In genomic region chr13:12935103-12935502, GRCm38 (mm10) we compare ENCODE assay signal across 7 mouse cellular contexts.
DNase-seq lines count a peak whose midpoint lies in the region; ATAC-seq and TF ChIP-seq lines count a peak whose summit lies in the region.
"Not testable (repeated sequence)": the region's sequence is repeated elsewhere in the genome, so short reads cannot be mapped to it uniquely, and the experiment has no call there.

No protein-coding gene starts in this region.

- not testable (repeated sequence) for H3K27me3 ChIP-seq in CH12.LX (replicated peaks); liver, adult 2 months (ENCODE audit: control insufficient read depth, insufficient read depth, low read length)

- not testable (repeated sequence) for H3K36me3 ChIP-seq in CH12.LX (replicated peaks in 1 of 2; ENCODE audit: control insufficient read depth in 1 of 2, insufficient read depth in 1 of 2, low read length in 1 of 2); liver, adult 2 months (ENCODE audit: control insufficient read depth, insufficient read depth, low read length)

- not testable (repeated sequence) for TF ChIP-seq EP300 in CH12.LX (IDR thresholded peaks at IDR 0.05; ENCODE audit: low read length)

- H3K4me2 ChIP-seq in CH12.LX (ENCODE audit: insufficient read depth, low read depth, poor library complexity, severe bottlenecking) = not testable (repeated sequence)

- H3K4me1 ChIP-seq in CH12.LX (ENCODE audit: control insufficient read depth in 1 of 2, insufficient read depth in 2 of 2); liver, adult 2 months (ENCODE audit: control insufficient read depth, insufficient read depth, low read length): not testable (repeated sequence)

- not testable (repeated sequence) for H3K4me3 ChIP-seq in CH12.LX (replicated peaks in 1 of 3; ENCODE audit: low read depth in 2 of 3, low read length in 2 of 3, poor library complexity in 1 of 3); liver, adult 2 months (ENCODE audit: insufficient read depth, low read depth, low read length)

- H3K79me2 ChIP-seq in CH12.LX (replicated peaks; ENCODE audit: control insufficient read depth, extremely low read depth, insufficient read depth, poor library complexity, severe bottlenecking); liver, adult 2 months (ENCODE audit: control insufficient read depth, insufficient read depth, low read length): not testable (repeated sequence)

- dilution Hi-C loops in CH12.LX (cut with MboI; ENCODE audit: extremely low pct_ligation_motif_present, extremely low pct_unique_long_range_greater_than_20kb, low sequenced_read_pairs) = not testable (repeated sequence)

- in situ Hi-C loops in CH12.LX (cut with MboI; ENCODE audit: low pct_ligation_motif_present, low pct_unique_long_range_greater_than_20kb, low sequenced_read_pairs) = not testable (repeated sequence)

- not testable (repeated sequence) for H3K27ac ChIP-seq in CH12.LX (ENCODE audit: insufficient read depth, low read depth); liver, adult 2 months (replicated peaks; ENCODE audit: insufficient read depth, low read depth, low read length)

- peak; percentile 55 for TF ChIP-seq RAD21 in CH12.LX (IDR thresholded peaks at IDR 0.05; ENCODE audit: low read depth, low read length)

- peak; percentile 71 to 87 for TF ChIP-seq CTCF in CH12.LX (conservative IDR thresholded peaks at IDR 0.05 in 1 of 2, IDR thresholded peaks at IDR 0.05 in 1 of 2; ENCODE audit: low read depth in 2 of 2, low read length in 2 of 2)
- 0 out of 2 replicates have a peak, but pooled peaks have one; percentile 9 for TF ChIP-seq CTCF in liver, adult 2 months (IDR thresholded peaks at IDR 0.05; ENCODE audit: low read depth, low read length)

- DNase-seq in CH12.LX (ENCODE audit: extremely low read depth) = peak; percentile 63
- peak; percentile 6 for DNase-seq in MEL-GATA-1-ER (ENCODE audit: extremely low read depth, low read depth)
- DNase-seq in c-Kit-positive CD71-positive TER-119-positive erythroid progenitor cells, embryonic 14.5 days (ENCODE audit: low spot score) = peak; percentile 25
- peak; percentile 43 for DNase-seq in kidney, adult 9 months
- not testable (repeated sequence) for DNase-seq in liver, adult 2 months (ENCODE audit: extremely low read depth, low read depth, low spot score)

- not testable (repeated sequence) for TF ChIP-seq POLR2A in CH12.LX (IDR thresholded peaks at IDR 0.05; ENCODE audit: low read depth, low read length); liver, adult 2 months (IDR thresholded peaks at IDR 0.05; ENCODE audit: extremely low read depth, insufficient read depth, low read length)

- ATAC-seq in granulocyte monocyte progenitor cell, adult 5-6 weeks (replicated peaks; ENCODE audit: poor library complexity, severe bottlenecking) = peak; percentile 60
- peak; percentile 70 for ATAC-seq in megakaryocyte progenitor cell, adult 5-6 weeks (replicated peaks; ENCODE audit: poor library complexity)

- not testable (repeated sequence) for H3K9ac ChIP-seq in CH12.LX (ENCODE audit: insufficient read depth, low read depth); liver, adult 2 months (ENCODE audit: low read depth, low read length)

- H3K9me3 ChIP-seq in CH12.LX (replicated peaks; ENCODE audit: low read length) = not testable (repeated sequence)

- WGBS in liver, adult 2 months = 1% methylated on average over 1 of the region's 1 CpGs

TF ChIP-seq in CH12.LX, 34 proteins besides CTCF, POLR2A, EP300 and RAD21:
- TF ChIP-seq SMC3 (IDR thresholded peaks at IDR 0.05; ENCODE audit: low read depth, low read length) = peak; percentile 55; the same call in 1 of the 2 replicates
